Mouse (Mus musculus): ENCODE measurements around the gene Spdye4a.
"Not testable (repeated sequence)": the region's sequence is repeated elsewhere in the genome, so short reads cannot be mapped to it uniquely, and the experiment has no call there.

The Spdye4a gene

DNA sequence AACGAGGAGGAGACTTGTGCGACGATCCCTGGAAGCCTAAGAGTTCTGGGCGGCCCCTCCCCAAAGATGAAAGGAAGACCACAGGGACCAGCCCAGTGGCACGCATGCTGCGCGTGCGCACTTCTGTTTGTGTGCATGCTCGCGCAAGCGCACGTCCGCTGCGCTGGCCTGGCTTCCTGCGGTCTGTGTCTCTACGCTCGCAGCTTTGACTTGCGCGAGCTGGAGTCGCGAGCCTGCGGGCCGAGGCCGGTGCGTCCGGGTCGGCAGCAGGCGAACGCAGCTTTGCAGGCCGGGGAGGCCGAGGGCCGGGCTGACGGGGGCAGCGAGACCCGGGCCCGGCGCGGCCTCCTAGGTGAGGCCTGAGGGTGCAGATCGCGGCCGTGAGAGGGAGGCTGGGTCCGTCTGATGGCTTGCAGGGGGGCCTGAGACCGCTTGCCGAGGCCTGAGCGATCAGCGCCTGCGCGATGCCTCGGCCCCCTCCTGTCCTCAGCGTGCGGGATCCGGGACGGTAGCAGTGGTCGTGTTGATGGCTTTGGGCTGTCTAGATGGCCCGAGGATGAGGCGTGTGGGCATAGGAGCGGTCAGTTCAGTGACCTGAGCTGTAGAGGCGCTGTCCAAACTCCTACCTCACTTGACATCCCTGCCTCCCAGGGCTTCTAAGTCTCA lies 8.5 kb upstream of the Spdye4a start, which contains the start of gene Zfp12:
Zfp12 (plus strand) TSS at position 136 of the 666 bp plus-strand sequence.
- DNase-seq (ENCODE audit: low spot score) = peak; percentile 59

GRCm38 (mm10) chr5:143222287-143222686 lies 4.4 kb downstream of the Spdye4a start:
- DNase-seq (ENCODE audit: low spot score) = no peak

- no peak for DNase-seq (ENCODE audit: low spot score)
These were observed 5.7 kb downstream of the Spdye4a start for GRCm38 (mm10) chr5:143220996-143221395.

DNA sequence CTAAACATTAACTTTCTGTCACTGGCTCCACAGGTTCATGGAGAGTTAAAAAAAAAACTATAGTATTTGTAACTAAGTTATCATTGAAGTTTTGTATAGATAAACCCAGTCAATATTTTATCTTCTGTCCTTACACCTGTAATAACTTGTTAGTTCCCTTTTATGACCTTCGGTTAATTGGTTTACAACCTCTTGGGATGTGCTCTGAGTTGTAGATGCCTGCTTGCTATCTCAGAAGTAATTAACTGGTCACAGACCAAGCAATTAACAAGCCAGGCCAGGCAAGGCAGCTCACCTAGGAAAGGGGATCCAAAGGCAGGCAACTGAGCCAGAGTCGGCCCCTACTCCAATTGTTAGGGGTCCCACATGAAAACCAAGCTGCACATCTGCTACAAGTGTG lies 12.9 kb downstream of the Spdye4a start:
- no peak for DNase-seq (ENCODE audit: low spot score)

DNA sequence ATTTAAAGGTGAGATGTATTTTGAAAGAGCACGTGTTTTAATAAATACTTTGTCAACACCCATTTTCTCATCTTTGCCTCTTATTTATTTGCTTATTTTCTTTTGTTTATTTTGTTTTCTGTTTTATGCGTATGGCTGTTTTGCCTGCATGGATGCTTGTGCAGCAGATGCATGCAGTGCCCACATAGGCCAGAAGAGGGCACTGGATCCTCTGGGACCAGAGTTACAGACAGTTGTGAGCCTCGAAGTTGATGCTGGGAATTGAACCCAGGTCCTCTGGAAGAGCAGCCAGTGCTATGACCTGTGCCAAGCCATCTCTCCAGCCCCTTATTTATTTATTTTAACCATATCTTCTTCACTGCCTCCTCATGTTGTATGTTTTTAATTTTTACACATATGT lies 21.7 kb downstream of the Spdye4a start:
- DNase-seq (ENCODE audit: low spot score) = no peak

DNA sequence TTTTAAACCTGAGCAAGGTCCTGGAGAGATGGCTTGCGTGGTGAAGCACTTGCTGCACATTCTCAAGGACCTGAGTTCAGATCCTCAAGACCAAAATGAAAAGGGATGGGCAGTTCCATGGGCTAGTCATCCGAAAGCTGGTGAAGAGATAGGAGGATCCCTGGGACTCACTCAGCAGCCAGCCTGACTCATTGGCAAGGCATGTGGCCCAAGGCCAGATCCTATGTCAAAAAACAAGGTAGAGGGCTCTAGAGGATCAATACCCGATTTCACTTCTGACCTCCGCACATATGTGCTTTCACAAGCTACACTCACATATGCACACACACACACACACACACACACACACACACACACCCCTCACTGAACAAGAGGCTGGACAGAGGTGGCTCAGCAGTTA lies 30.2 kb downstream of the Spdye4a start:
- no peak for DNase-seq (ENCODE audit: low spot score)

- no peak for DNase-seq (ENCODE audit: low spot score)
These were observed 31.5 kb downstream of the Spdye4a start for GRCm38 (mm10) chr5:143195166-143195565.

DNA sequence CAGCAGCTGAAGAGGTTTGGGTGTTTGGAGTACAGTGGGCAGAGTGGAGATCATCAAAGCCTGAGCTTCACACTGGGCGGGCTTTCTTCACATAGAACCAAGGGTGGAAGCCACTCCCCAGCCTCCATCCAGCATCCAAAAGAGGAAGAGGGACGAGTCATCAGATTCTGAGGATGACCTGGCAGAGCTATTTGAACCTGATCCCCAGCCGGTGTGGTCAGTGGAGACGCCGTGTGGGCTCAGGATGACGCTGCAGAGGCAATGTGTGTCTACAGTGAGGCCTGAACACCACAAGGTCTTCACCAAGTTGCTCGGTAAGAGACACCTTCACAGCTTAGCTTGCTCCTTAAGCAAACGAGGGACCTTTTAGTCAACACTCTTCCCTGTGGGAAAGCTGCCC lies 31.9 kb downstream of the Spdye4a start:
- DNase-seq (ENCODE audit: low spot score) = not testable (repeated sequence)

GRCm38 (mm10) chr5:143192806-143193205 lies 33.9 kb downstream of the Spdye4a start:
- DNase-seq (ENCODE audit: low spot score) = no peak

DNA sequence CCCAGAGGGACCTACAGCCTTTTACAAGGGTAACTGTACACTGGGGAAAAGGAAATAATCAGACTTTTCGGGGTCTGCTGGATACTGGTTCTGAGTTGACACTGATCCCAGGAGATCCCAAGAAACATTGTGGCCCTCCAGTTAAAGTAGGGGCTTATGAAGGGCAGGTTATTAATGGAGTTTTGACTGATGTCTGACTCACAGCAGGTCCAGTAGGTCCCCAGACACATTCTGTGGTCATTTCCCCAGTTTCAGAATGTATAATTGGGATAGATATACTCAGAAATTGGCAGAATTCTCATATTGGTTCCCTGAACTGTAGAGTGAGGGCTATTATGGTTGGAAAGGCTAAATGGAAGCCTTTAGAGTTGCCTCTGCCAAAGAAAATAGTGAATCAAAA lies 38.7 kb downstream of the Spdye4a start:
- DNase-seq (ENCODE audit: low spot score) = not testable (repeated sequence)

- DNase-seq (ENCODE audit: low spot score) = peak; percentile 62
These were observed 46.2 kb downstream of the Spdye4a start, which contains the start of the genes Rbak and Spdye4b for GRCm38 (mm10) chr5:143180255-143181076. Gene Rbak, minus strand, starts transcription at chr5:143180775. Gene Spdye4b, plus strand, starts transcription at chr5:143181017.

GRCm38 (mm10) chr5:143179179-143179578 lies 47.5 kb downstream of the Spdye4a start:
- DNase-seq (ENCODE audit: low spot score) = no peak

- DNase-seq (ENCODE audit: low spot score) = no peak
These were observed 49.0 kb downstream of the Spdye4a start for GRCm38 (mm10) chr5:143177541-143178200.

GRCm38 (mm10) chr5:143175970-143176369 lies 50.7 kb downstream of the Spdye4a start:
- DNase-seq (ENCODE audit: low spot score) = no peak
